Mouse (Mus musculus): ENCODE data around the gene Atpaf2.

DNA sequence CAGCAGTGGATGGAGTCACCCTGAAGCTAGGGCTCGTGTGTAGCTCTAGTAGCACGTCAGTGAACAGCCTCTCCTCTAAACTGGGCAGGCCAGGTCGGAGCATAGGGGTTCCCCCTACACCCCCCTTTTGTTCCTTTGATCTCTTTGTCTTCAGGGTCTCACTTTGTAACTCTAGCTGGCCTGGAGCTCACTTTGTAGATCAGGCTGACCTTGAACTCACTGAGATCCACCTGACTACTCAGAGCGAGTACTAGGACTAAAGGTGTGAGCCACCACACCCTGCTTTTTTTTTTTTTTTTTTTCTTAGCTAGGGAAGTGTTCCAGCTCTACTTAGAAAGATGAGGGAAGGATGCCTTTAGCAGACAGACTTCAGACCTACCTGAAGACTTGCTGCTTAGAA lies 25.8 kb upstream of the Atpaf2 start:
- TF ChIP-seq CTCF (IDR thresholded peaks at IDR 0.05; ENCODE audit: low read depth): no peak
- no peak for TF ChIP-seq EP300 (IDR thresholded peaks at IDR 0.05; ENCODE audit: low read depth)
